In genomic region chr10:60621470-60622170, GRCm38 (mm10) we compare ENCODE assay signal across 15 mouse cellular contexts.
DNase-seq lines count a peak whose midpoint lies in the region; ATAC-seq and TF ChIP-seq lines count a peak whose summit lies in the region.
"Had no signal": no experiment of that assay in that cellular context is flagged by ENCODE, and none has a peak within 500 bp of the region (broad histone marks: within the 10 kb centered on the region; RNA-seq: fewer than 3 reads in every experiment).

No protein-coding gene starts in this region.

- peak; percentile 15 for DNase-seq in kidney, adult 11 months
- DNase-seq in kidney, adult 18-20 months = no peak
- DNase-seq in midbrain, postnatal 0 days (ENCODE audit: low spot score) = no peak
- DNase-seq in ZHBTc4 (ENCODE audit: low read depth, low spot score) = peak; percentile 44
- DNase-seq in thymus, postnatal 36 days = peak; percentile 29 to 32
- no peak for DNase-seq in midbrain, embryonic 11.5 days (ENCODE audit: low spot score, missing footprints)
- DNase-seq in ovary, postnatal 10 days (ENCODE audit: low spot score) = no peak
- DNase-seq: cerebellum, adult 9-10 months; gastrocnemius, postnatal 25 days; lung, adult 2 months had no signal

- no peak overlapping the region for H3K27ac ChIP-seq in midbrain, postnatal 0 days (ENCODE audit: low read depth, low read length)
- H3K27ac ChIP-seq in midbrain, embryonic 16.5 days (ENCODE audit: low read length) = no peak overlapping the region
- H3K27ac ChIP-seq in midbrain, embryonic 11.5 days (ENCODE audit: low read depth, low read length) = no peak overlapping the region
- H3K27ac ChIP-seq: heart, embryonic 13.5 days; hindbrain, embryonic 12.5 days; stomach, postnatal 0 days had no signal

- 85% methylated on average over 8 of the region's 8 CpGs for WGBS in midbrain, postnatal 0 days
- 90% methylated on average over 8 of the region's 8 CpGs for WGBS in midbrain, embryonic 16.5 days
- whole genome bisulfite sequencing in midbrain, embryonic 11.5 days = 85% methylated on average over 8 of the region's 8 CpGs

- no peak overlapping the region for H3K4me3 ChIP-seq in midbrain, postnatal 0 days (ENCODE audit: low read depth, low read length)
- H3K4me3 ChIP-seq in midbrain, embryonic 16.5 days (ENCODE audit: low read depth, low read length) = no peak overlapping the region
- no peak overlapping the region for H3K4me3 ChIP-seq in midbrain, embryonic 11.5 days (ENCODE audit: low read depth, low read length)
- H3K4me3 ChIP-seq: heart, embryonic 13.5 days; hindbrain, embryonic 12.5 days; megakaryocyte, embryonic 14.5 days had no signal

- no peaks in the 10 kb centered on the region for H3K27me3 ChIP-seq in midbrain, postnatal 0 days (ENCODE audit: insufficient read depth, low read length)
- no peaks in the 10 kb centered on the region for H3K27me3 ChIP-seq in midbrain, embryonic 16.5 days (ENCODE audit: control insufficient read depth, insufficient read depth, low read depth, low read length)
- no peaks in the 10 kb centered on the region for H3K27me3 ChIP-seq in midbrain, embryonic 11.5 days (ENCODE audit: control insufficient read depth, insufficient read depth, low read length)
- H3K27me3 ChIP-seq: hindbrain, embryonic 12.5 days had no signal

- no peak for ATAC-seq in midbrain, postnatal 0 days (ENCODE audit: low FRiP score)
- ATAC-seq in midbrain, embryonic 16.5 days = no peak
- no peak for ATAC-seq in midbrain, embryonic 11.5 days (ENCODE audit: low FRiP score)

- no peak overlapping the region for H3K4me2 ChIP-seq in midbrain, postnatal 0 days (ENCODE audit: low read depth, low read length, poor library complexity, severe bottlenecking)
- no peak overlapping the region for H3K4me2 ChIP-seq in midbrain, embryonic 16.5 days (ENCODE audit: low read length)
- no peak overlapping the region for H3K4me2 ChIP-seq in midbrain, embryonic 11.5 days
- H3K4me2 ChIP-seq: heart, embryonic 13.5 days; hindbrain, embryonic 12.5 days had no signal

- no peaks in the 10 kb centered on the region for H3K9me3 ChIP-seq in midbrain, postnatal 0 days (ENCODE audit: low read length)
- no peaks in the 10 kb centered on the region for H3K9me3 ChIP-seq in midbrain, embryonic 16.5 days (replicated peaks; ENCODE audit: control insufficient read depth, low read length, poor library complexity, severe bottlenecking)
- H3K9me3 ChIP-seq in midbrain, embryonic 11.5 days (ENCODE audit: control insufficient read depth, low read length) = no peaks in the 10 kb centered on the region
- H3K9me3 ChIP-seq: heart, embryonic 13.5 days; hindbrain, embryonic 12.5 days had no signal

- 0 out of 2 replicates have a peak, but pooled peaks have one; percentile 23 for TF ChIP-seq CTCF in midbrain, postnatal 0 days (IDR thresholded peaks at IDR 0.05)

- H3K4me1 ChIP-seq in midbrain, postnatal 0 days (ENCODE audit: insufficient read depth, low read length) = no peaks in the 10 kb centered on the region
- peaks cover 7% of the 10 kb centered on the region; the same call in 1 of the 2 replicates for H3K4me1 ChIP-seq in midbrain, embryonic 16.5 days (ENCODE audit: control insufficient read depth, insufficient read depth, low read length)
- peaks cover 2% of the 10 kb centered on the region; the same call in 1 of the 2 replicates for H3K4me1 ChIP-seq in midbrain, embryonic 11.5 days (ENCODE audit: control insufficient read depth, insufficient read depth, low read length)
- H3K4me1 ChIP-seq: heart, embryonic 13.5 days had no signal

- no peaks in the 10 kb centered on the region for H3K36me3 ChIP-seq in midbrain, postnatal 0 days (ENCODE audit: insufficient read depth, low read length)
- no peaks in the 10 kb centered on the region for H3K36me3 ChIP-seq in midbrain, embryonic 16.5 days (ENCODE audit: control insufficient read depth, insufficient read depth, low read length)
- H3K36me3 ChIP-seq in midbrain, embryonic 11.5 days (ENCODE audit: control insufficient read depth, insufficient read depth, low read length) = no peaks in the 10 kb centered on the region
- H3K36me3 ChIP-seq: heart, embryonic 13.5 days; hindbrain, embryonic 12.5 days had no signal

- no peak overlapping the region for H3K9ac ChIP-seq in midbrain, postnatal 0 days (replicated peaks; ENCODE audit: low read length, poor library complexity, severe bottlenecking)
- no peak overlapping the region for H3K9ac ChIP-seq in midbrain, embryonic 16.5 days (ENCODE audit: low read depth, low read length)
- H3K9ac ChIP-seq in midbrain, embryonic 11.5 days (ENCODE audit: low read length) = no peak overlapping the region
- H3K9ac ChIP-seq: heart, embryonic 13.5 days; hindbrain, embryonic 12.5 days had no signal

Comparison
In these comparisons a context has a peak if more than half of its experiments do, and no peak if none do; other contexts are left out.
1. DNase-seq: peak in kidney, adult 11 months (single experiment), ZHBTc4 (single experiment) and thymus, postnatal 36 days (2 of 2); none in kidney, adult 18-20 months (single experiment), midbrain, postnatal 0 days (single experiment), midbrain, embryonic 11.5 days (single experiment) and ovary, postnatal 10 days (single experiment).